17 mouse cellular contexts compared by ENCODE assay signal in genomic region chr3:84086337-84086736, GRCm38 (mm10).
"Had no signal": no experiment of that assay in that cellular context is flagged by ENCODE, and none has a peak within 500 bp of the region (broad histone marks: within the 10 kb centered on the region; RNA-seq: fewer than 3 reads in every experiment).

No protein-coding gene starts in this region.

- H3K27me3 ChIP-seq: lung, embryonic 15.5 days; megakaryocyte, embryonic 14.5 days; midbrain, embryonic 15.5 days; neural tube, embryonic 12.5 days; stomach, embryonic 15.5 days had no signal

- H3K4me1 ChIP-seq: megakaryocyte, embryonic 14.5 days; midbrain, embryonic 15.5 days; neural tube, embryonic 12.5 days had no signal

- H3K4me3 ChIP-seq: lung, embryonic 15.5 days; megakaryocyte, embryonic 14.5 days; midbrain, embryonic 13.5 days; midbrain, embryonic 15.5 days; neural tube, embryonic 12.5 days; stomach, embryonic 15.5 days had no signal

- ATAC-seq: liver, postnatal 0 days; lung, postnatal 0 days; midbrain, embryonic 13.5 days; midbrain, embryonic 15.5 days had no signal

- DNase-seq: liver, postnatal 0 days; lung, adult 2 months; lung, postnatal 14 days; lung, postnatal 36 days; right cerebral cortex, postnatal 14 days; thymus, adult 2 months; thymus, postnatal 25 days; thymus, postnatal 4 days had no signal

- H3K9ac ChIP-seq: liver, postnatal 0 days; lung, embryonic 15.5 days; midbrain, embryonic 13.5 days; midbrain, embryonic 15.5 days; neural tube, embryonic 12.5 days; stomach, embryonic 15.5 days had no signal

- H3K36me3 ChIP-seq: lung, embryonic 15.5 days; midbrain, embryonic 13.5 days; midbrain, embryonic 15.5 days; neural tube, embryonic 12.5 days; stomach, embryonic 15.5 days had no signal

- H3K27ac ChIP-seq: lung, embryonic 15.5 days; macrophage; midbrain, embryonic 13.5 days; midbrain, embryonic 15.5 days; neural tube, embryonic 12.5 days; stomach, embryonic 15.5 days; stomach, postnatal 0 days had no signal

- H3K4me2 ChIP-seq: lung, embryonic 15.5 days; midbrain, embryonic 13.5 days; midbrain, embryonic 15.5 days; neural tube, embryonic 12.5 days; stomach, embryonic 15.5 days had no signal

- H3K9me3 ChIP-seq: midbrain, embryonic 13.5 days; neural tube, embryonic 12.5 days; stomach, embryonic 15.5 days had no signal
